Mouse (Mus musculus) A20 (cell line): ENCODE results near the gene Ifitm10.
"Not testable (repeated sequence)": the region's sequence is repeated elsewhere in the genome, so short reads cannot be mapped to it uniquely, and the experiment has no call there.

Experiments
- DNase-seq: peaks from one replicate; pipeline ENCODE4 v3.0.0-alpha.2; 2011; ENCODE audit warnings: low read depth, low spot score

Ifitm10 gene

DNA sequence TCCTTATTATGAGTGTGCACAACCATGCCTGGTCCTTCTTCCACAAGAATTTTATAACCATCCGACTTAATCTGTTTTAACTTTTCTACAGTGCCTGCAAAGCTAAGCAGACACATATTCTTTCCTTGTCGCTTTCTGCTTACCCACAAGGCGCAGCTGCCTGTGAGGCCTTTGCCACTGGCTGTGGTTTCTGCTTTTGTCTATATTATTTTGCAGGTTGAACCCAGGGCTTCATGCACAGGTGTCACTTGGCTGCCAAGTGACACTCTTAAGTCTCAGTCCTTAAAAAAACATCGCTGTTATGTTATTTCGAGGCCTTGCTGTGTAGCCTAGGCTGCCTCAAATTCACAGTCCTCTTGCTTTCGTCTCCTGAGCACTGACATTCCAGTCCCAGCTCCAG, 50.9 kb downstream of the Ifitm10 start:
- DNase-seq = no peak

DNA sequence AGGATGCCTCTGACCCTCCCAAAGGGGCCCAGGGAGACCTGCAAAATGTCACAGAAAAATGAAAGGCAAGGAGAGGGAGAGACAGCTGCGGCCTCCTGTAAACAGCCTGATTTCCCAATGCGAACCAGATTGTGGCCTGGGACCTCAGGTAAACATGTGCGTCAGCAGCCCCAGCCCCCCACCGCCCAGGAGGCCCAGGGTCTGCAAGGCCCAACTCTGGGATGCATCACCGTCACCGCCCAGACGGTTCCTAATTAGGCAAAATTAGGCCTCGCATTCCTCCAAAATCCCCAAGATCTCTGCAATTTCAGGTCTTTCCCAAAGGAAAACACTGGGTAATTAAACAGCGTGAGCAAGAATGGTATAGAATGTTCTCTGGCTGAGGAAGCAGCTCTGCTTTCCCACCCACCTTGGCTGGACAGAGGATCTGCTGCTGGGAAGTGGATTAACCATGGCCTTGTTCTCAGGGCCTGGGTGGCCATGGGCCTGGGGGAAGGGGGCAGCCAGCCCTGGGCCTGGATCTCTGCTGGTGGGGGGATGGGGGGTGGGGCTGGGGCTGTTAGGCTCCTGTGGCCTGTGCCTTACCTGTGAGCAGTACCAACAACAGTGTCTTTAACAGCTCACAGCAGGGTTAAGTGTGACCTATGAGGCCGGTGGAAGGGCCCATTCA, 51.8 kb downstream of the Ifitm10 start:
- DNase-seq = not testable (repeated sequence)

GRCm38 (mm10) chr7:142320906-142321305, 52.6 kb downstream of the Ifitm10 start:
- DNase-seq = no peak

GRCm38 (mm10) chr7:142319124-142319523, 54.4 kb downstream of the Ifitm10 start:
- DNase-seq = no peak

DNA sequence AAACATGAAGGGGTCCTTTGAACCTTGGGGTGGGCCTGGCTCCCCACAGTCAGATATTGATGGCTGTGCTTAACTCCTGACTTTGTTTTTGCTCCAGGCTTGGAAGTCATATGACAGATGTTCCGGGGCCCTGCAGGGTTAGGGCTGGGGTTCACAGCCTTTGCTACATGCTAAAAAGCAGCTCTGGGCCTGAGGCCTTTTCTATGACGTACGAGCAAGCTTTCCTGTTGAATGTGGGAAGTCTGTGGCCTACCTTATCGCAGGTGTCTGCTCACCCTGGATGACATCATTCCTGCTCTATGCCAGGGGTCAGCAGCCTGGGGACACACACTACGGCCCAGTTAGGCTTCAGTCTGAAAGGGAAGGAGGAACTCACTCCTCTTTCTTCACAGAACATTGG, 56.3 kb downstream of the Ifitm10 start:
- no peak for DNase-seq

DNA sequence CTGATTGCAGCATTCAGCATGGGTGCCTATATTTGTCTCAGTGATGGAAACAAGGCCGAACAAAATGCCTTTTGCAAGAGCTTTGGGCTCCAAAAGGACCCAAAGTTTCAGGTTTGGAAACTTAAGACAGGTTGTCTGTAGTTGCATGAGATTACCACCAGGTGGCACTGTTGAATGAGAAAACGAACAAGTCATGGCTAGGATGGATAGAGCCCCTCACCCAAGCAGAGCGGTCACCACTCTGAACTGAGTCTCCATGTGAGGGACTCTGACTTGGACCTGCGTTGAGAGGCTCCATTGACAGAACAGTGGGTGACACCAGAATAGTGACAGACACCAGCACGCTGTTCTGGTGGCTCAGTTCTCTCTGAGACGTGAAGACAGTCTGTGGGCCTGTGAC, 57.0 kb downstream of the Ifitm10 start:
- DNase-seq = peak; percentile 43

GRCm38 (mm10) chr7:142314600-142315285, 58.8 kb downstream of the Ifitm10 start:
- DNase-seq = no peak

GRCm38 (mm10) chr7:142303929-142304328, 69.6 kb downstream of the Ifitm10 start:
- not testable (repeated sequence) for DNase-seq

DNA sequence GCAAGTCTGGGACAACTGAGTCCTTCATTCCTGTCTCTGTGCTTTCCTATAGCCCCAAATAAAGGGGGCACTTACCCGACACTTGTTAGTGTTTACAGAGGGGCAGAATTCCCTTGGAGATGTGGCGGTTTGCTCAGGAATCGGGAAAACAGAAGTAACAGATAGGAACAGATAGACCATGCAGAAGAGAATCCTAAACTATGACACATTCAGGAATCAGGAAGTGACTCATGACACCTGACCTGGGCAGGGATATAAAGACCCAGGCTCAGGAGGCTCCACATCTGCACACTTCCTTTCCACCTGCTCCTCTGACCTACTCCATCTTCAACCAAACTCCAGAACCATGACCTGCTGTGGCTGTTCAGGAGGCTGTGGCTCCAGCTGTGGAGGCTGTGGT, 70.3 kb downstream of the Ifitm10 start, which contains the start of gene Krtap5-4:
Gene Krtap5-4, plus strand, starts transcription at position 301 of the 400 bp plus-strand sequence.
- DNase-seq = no peak

DNA sequence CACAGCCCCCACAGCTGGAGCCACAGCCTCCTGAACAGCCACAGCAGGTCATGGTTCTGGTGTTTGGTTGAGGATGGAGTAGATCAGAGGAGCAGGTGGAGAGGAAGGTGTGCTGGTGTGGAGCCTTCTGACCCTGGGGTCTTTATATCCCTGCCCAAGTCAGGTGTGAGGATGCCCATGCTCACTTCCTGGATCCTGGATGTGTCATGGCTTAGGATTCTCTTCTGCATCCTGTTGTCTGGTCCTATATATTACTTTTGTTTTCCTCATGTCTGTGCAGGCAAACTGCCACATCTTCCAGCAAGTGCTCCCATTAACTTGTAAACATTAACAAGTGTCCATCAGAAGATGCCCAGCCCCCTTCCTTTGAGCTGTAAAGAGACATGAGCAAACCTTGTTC, 76.5 kb downstream of the Ifitm10 start, which contains the start of gene Krtap5-1:
Gene Krtap5-1, minus strand, starts transcription at position 101 of the 400 bp plus-strand sequence.
- DNase-seq = not testable (repeated sequence)

- DNase-seq = not testable (repeated sequence)
Measured at GRCm38 (mm10) chr7:142296108-142296507, 77.4 kb downstream of the Ifitm10 start.

DNA sequence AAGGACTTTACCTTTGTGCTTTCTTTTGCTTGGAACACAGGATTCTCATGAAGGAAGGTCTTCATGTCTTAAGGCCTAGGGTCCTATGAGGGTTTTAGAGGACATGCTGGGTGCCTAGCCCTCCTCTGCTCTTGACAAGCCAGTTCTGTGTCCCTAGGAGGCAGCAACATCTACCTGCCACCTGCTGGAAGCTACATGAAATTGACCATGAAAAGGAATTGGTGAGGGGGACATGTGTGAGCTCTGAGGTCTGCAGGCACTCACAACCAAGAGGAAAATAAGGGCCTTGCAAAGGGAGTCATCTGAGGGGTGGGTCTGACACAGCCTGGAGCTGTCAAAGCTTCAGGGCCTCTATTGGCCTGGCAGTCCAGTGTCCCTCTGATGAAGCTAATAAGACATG, 78.1 kb downstream of the Ifitm10 start:
- DNase-seq = no peak

GRCm38 (mm10) chr7:142293851-142294250, 79.7 kb downstream of the Ifitm10 start:
- DNase-seq = not testable (repeated sequence)

GRCm38 (mm10) chr7:142285910-142286612, 87.5 kb downstream of the Ifitm10 start:
- DNase-seq = not testable (repeated sequence)

GRCm38 (mm10) chr7:142285130-142285835, 88.3 kb downstream of the Ifitm10 start:
- no peak for DNase-seq

GRCm38 (mm10) chr7:142284615-142285080, 88.9 kb downstream of the Ifitm10 start:
- DNase-seq = peak; percentile 86

DNA sequence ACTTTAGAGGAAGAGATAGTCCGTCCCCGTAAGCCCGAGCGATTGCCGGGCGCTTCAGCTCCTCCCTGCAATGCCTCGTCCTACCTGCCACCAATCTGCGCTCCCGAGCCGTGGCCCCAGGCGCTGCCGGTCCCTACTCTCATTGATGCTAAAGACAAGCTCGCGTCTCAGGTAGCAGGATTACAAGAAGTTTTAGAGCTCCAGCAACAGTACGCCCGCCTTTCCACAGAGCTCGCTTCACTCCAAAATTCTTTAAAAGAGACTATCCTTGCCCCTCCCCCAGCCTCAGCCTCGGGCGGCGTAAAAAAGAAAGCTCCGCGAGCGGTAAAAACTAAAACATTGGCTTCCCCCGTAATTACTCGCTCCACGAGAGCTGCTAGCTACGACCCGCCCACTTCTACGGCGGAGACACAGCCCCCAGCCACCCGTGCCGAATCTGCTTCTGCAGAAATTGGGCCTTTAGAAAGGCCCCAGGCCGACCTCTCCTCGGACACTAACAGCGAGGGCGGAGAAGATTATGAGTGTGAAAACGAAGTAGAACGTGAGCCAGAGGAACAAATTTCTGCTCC, 89.4 kb downstream of the Ifitm10 start:
- DNase-seq = peak; percentile 81

GRCm38 (mm10) chr7:142282847-142283246, 90.7 kb downstream of the Ifitm10 start:
- DNase-seq = not testable (repeated sequence)

DNA sequence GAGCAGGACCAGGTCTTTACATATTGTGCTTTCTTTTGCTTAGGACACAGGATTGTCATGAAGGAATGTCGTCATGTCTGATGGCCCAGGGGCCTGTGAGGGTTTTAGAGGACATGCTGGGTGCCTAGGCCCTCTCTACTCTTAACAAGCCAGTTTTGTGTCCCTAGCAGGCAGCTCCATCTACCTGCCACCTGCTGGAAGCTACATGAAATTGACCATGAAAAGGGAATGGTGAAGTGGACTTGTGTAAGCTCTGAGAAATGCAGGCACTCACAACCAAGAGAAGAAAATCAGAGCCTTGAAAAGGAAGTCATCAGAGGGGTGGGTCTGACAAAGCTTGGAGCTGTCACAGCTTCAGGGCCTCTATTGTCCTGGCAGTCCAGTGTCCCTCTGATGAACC, 94.3 kb downstream of the Ifitm10 start:
- DNase-seq = not testable (repeated sequence)

GRCm38 (mm10) chr7:142278183-142278582, 95.4 kb downstream of the Ifitm10 start:
- DNase-seq = peak; percentile 56
